ENCODE assay signal across 8 mouse cellular contexts in the genomic region with DNA sequence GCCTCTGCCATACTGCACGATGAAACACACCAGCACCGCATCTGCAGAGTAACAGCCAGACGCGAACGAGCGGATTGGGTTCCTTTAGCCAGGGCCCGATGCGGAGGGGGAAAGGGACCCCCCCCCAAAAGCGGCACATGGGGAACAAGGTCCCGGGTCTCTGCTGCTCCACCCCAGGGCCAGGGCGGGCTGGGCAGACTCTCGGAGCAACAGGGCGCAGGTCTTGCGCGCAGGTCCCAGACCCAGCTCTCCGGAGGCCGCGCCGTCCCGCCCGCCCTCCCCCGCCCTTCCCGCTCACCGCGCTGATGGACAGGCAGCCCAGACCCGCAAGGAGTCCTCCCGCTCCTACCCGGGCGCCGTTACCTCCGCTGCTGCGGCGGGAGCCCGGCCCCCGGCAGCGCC. TPM values are rescaled to one million over a fixed set of nuclear protein-coding genes. Genes with fewer than 3 reads are reported as not detected.
DNase-seq lines count a peak whose midpoint lies in the region; ATAC-seq and TF ChIP-seq lines count a peak whose summit lies in the region.

No protein-coding gene starts in this region.

- H3K27me3 ChIP-seq in heart, embryonic 16.5 days (ENCODE audit: control insufficient read depth, insufficient read depth, low read length) = no peaks in the 10 kb centered on the region
- H3K27me3 ChIP-seq in CH12.LX (replicated peaks) = no peaks in the 10 kb centered on the region
- H3K27me3 ChIP-seq in embryonic facial prominence, embryonic 11.5 days (ENCODE audit: control insufficient read depth, insufficient read depth, low read length) = no peaks in the 10 kb centered on the region
- H3K27me3 ChIP-seq in intestine, embryonic 15.5 days (replicated peaks) = no peaks in the 10 kb centered on the region

- in situ Hi-C loops in CH12.LX (cut with MboI; ENCODE audit: low pct_ligation_motif_present, low pct_unique_long_range_greater_than_20kb, low sequenced_read_pairs) = no loop called here

- DNase-seq in heart, adult 8-10 months (ENCODE audit: low spot score) = no peak
- no peak for DNase-seq in CH12.LX (ENCODE audit: extremely low read depth)
- DNase-seq in embryonic facial prominence, embryonic 11.5 days (ENCODE audit: low spot score) = peak; percentile 47
- peak; percentile 48 for DNase-seq in naive thymus-derived CD4-positive, alpha-beta T cell, adult 2 months (ENCODE audit: low read depth)
- no peak for DNase-seq in adrenal gland, postnatal 10 days
- no peak for DNase-seq in urinary bladder, postnatal 36 days (ENCODE audit: low spot score in 2 of 2)

- peaks cover 15% of the 10 kb centered on the region for H3K4me1 ChIP-seq in heart, embryonic 16.5 days (ENCODE audit: control insufficient read depth, insufficient read depth, low read length)
- H3K4me1 ChIP-seq in CH12.LX (ENCODE audit: control insufficient read depth in 1 of 2, insufficient read depth in 2 of 2) = peaks cover 11 to 70% of the 10 kb centered on the region in 2 experiments
- H3K4me1 ChIP-seq in embryonic facial prominence, embryonic 11.5 days (ENCODE audit: control insufficient read depth, insufficient read depth, low read length) = no peaks in the 10 kb centered on the region
- peaks cover 6% of the 10 kb centered on the region for H3K4me1 ChIP-seq in intestine, embryonic 15.5 days (replicated peaks)

- peak; percentile 47 for ATAC-seq in heart, embryonic 16.5 days (replicated peaks; ENCODE audit: extremely low read depth, insufficient read depth, low FRiP score)
- peak; percentile 89 for ATAC-seq in embryonic facial prominence, embryonic 11.5 days (replicated peaks; ENCODE audit: insufficient number of reproducible peaks, low FRiP score, low TSS enrichment, low read depth)
- peak; percentile 85 for ATAC-seq in intestine, embryonic 15.5 days

- no peaks in the 10 kb centered on the region for H3K9me3 ChIP-seq in heart, embryonic 16.5 days (replicated peaks; ENCODE audit: control insufficient read depth, low read length)
- no peaks in the 10 kb centered on the region for H3K9me3 ChIP-seq in CH12.LX (replicated peaks; ENCODE audit: low read length)
- H3K9me3 ChIP-seq in embryonic facial prominence, embryonic 11.5 days (replicated peaks; ENCODE audit: control insufficient read depth, low read length) = no peaks in the 10 kb centered on the region
- no peaks in the 10 kb centered on the region for H3K9me3 ChIP-seq in intestine, embryonic 15.5 days

- H3K4me2 ChIP-seq in heart, embryonic 16.5 days (ENCODE audit: low read depth, low read length) = peak overlapping the region; percentile 96
- H3K4me2 ChIP-seq in CH12.LX (ENCODE audit: insufficient read depth, low read depth, poor library complexity, severe bottlenecking) = peak overlapping the region; percentile 94
- H3K4me2 ChIP-seq in embryonic facial prominence, embryonic 11.5 days (ENCODE audit: low read depth, low read length) = peak overlapping the region; percentile 62
- peak overlapping the region; percentile 87 for H3K4me2 ChIP-seq in intestine, embryonic 15.5 days (replicated peaks)

- TF ChIP-seq CTCF in CH12.LX (conservative IDR thresholded peaks at IDR 0.05 in 1 of 2, IDR thresholded peaks at IDR 0.05 in 1 of 2; ENCODE audit: low read depth in 2 of 2, low read length in 2 of 2) = no peak

- TF ChIP-seq EP300 in CH12.LX (IDR thresholded peaks at IDR 0.05; ENCODE audit: low read length) = no peak

- no peak for TF ChIP-seq POLR2A in CH12.LX (IDR thresholded peaks at IDR 0.05; ENCODE audit: low read depth, low read length)

- H3K4me3 ChIP-seq in heart, embryonic 16.5 days (ENCODE audit: low read length) = peak overlapping the region; percentile 94
- H3K4me3 ChIP-seq in CH12.LX (replicated peaks in 1 of 3; ENCODE audit: low read depth in 2 of 3, low read length in 2 of 3, poor library complexity in 1 of 3) = peak overlapping the region; percentile 65 to 96 (median 81)
- H3K4me3 ChIP-seq in embryonic facial prominence, embryonic 11.5 days (ENCODE audit: low read depth, low read length) = peak overlapping the region; percentile 68
- H3K4me3 ChIP-seq in intestine, embryonic 15.5 days (replicated peaks) = peak overlapping the region; percentile 92

- no peak overlapping the region for H3K27ac ChIP-seq in heart, embryonic 16.5 days (ENCODE audit: low read length)
- peak overlapping the region; percentile 30; the same call in 1 of the 2 replicates for H3K27ac ChIP-seq in CH12.LX (ENCODE audit: insufficient read depth, low read depth)
- peak overlapping the region; percentile 70; the same call in 1 of the 2 replicates for H3K27ac ChIP-seq in embryonic facial prominence, embryonic 11.5 days (replicated peaks; ENCODE audit: low read depth, low read length)
- H3K27ac ChIP-seq in intestine, embryonic 15.5 days = peak overlapping the region; percentile 88; the same call in 1 of the 2 replicates

- TF ChIP-seq RAD21 in CH12.LX (IDR thresholded peaks at IDR 0.05; ENCODE audit: low read depth, low read length) = no peak

- dilution Hi-C loops in CH12.LX (cut with MboI; ENCODE audit: extremely low pct_ligation_motif_present, extremely low pct_unique_long_range_greater_than_20kb, low sequenced_read_pairs) = no loop called here

- no peaks in the 10 kb centered on the region for H3K36me3 ChIP-seq in heart, embryonic 16.5 days (ENCODE audit: control insufficient read depth, insufficient read depth)
- peaks cover 4 to 19% of the 10 kb centered on the region in 2 experiments for H3K36me3 ChIP-seq in CH12.LX (replicated peaks in 1 of 2; ENCODE audit: control insufficient read depth in 1 of 2, insufficient read depth in 1 of 2, low read length in 1 of 2)
- H3K36me3 ChIP-seq in embryonic facial prominence, embryonic 11.5 days (replicated peaks; ENCODE audit: control insufficient read depth, insufficient read depth, low read depth, low read length) = no peaks in the 10 kb centered on the region
- H3K36me3 ChIP-seq in intestine, embryonic 15.5 days = no peaks in the 10 kb centered on the region

- under 1% methylated on average over 33 of the region's 36 CpGs for WGBS in heart, embryonic 16.5 days
- WGBS in embryonic facial prominence, embryonic 11.5 days = under 1% methylated on average over 27 of the region's 36 CpGs
- WGBS in intestine, embryonic 15.5 days = under 1% methylated on average over 34 of the region's 36 CpGs

- H3K79me2 ChIP-seq in CH12.LX (replicated peaks; ENCODE audit: control insufficient read depth, extremely low read depth, insufficient read depth, poor library complexity, severe bottlenecking) = peaks cover 23% of the 10 kb centered on the region

- peak overlapping the region; percentile 81 for H3K9ac ChIP-seq in heart, embryonic 16.5 days (ENCODE audit: low read length)
- H3K9ac ChIP-seq in CH12.LX (ENCODE audit: insufficient read depth, low read depth) = peak overlapping the region; percentile 99
- peak overlapping the region; percentile 55 for H3K9ac ChIP-seq in embryonic facial prominence, embryonic 11.5 days (replicated peaks; ENCODE audit: low read length)
- H3K9ac ChIP-seq in intestine, embryonic 15.5 days = peak overlapping the region; percentile 68

TF ChIP-seq in CH12.LX, 34 proteins besides CTCF, POLR2A, EP300 and RAD21 (continues in another document):
- TF ChIP-seq TCF12 (IDR thresholded peaks at IDR 0.05; ENCODE audit: low read depth, low read length) (no peak), NRF1 (IDR thresholded peaks at IDR 0.05; ENCODE audit: low read depth, low read length) (no peak), ZKSCAN1 (IDR thresholded peaks at IDR 0.05; ENCODE audit: borderline replicate concordance, low read depth, low read length) (no peak), JUN (IDR thresholded peaks at IDR 0.05; ENCODE audit: insufficient read depth, low read depth, low read length) (no peak), MAX (IDR thresholded peaks at IDR 0.05; ENCODE audit: low read length) (no peak; the same call in 1 of the 2 replicates), GABPA (IDR thresholded peaks at IDR 0.05; ENCODE audit: insufficient replicate concordance, low read depth, low read length) (no peak), ZNF384 (IDR thresholded peaks at IDR 0.05; ENCODE audit: low read depth, low read length) (no peak), PAX5 (IDR thresholded peaks at IDR 0.05; ENCODE audit: low read length) (no peak), NELFE (IDR thresholded peaks at IDR 0.05; ENCODE audit: low read depth, low read length) (no peak), E2F4 (IDR thresholded peaks at IDR 0.05; ENCODE audit: insufficient replicate concordance, low read depth, low read length) (no peak), CHD1 (IDR thresholded peaks at IDR 0.05; ENCODE audit: low read depth, low read length) (no peak), SMC3 (IDR thresholded peaks at IDR 0.05; ENCODE audit: low read depth, low read length) (no peak)

RNA-seq across cellular contexts. Expression of gene Dyrk3, which starts 0.4 kb away (rescaled TPM):
- polyA plus RNA-seq in heart, embryonic 16.5 days (2015; fragmentation: Nextera tagmentation; extraction: Ambion mirVana) = 1.8 and 2.1 TPM in 2 replicates
- total RNA-seq in heart, adult 8-10 months (2022) = under 1 TPM; 0.25 to 0.71 (median 0.53) TPM
- total RNA-seq in CH12.LX (2012; rRNA removed) (6.4 and 6.7 TPM in 2 replicates), CH12.LX (2014; rRNA removed) (9.8 and 10.1 TPM in 2 replicates)
- 8.2 and 8.3 TPM in 2 replicates for polyA plus RNA-seq in CH12.LX (2012; ENCODE audit: insufficient read length, low read depth)
- polyA plus RNA-seq in embryonic facial prominence, embryonic 11.5 days (2014; fragmentation: Nextera tagmentation; extraction: Ambion mirVana) = 6.5 and 7.3 TPM in 2 replicates
- 3.5 and 4.1 TPM in 2 replicates for polyA plus RNA-seq in intestine, embryonic 15.5 days (2015; fragmentation: Nextera tagmentation; extraction: Ambion mirVana)
- 1 to 10 TPM; 3.6 to 5.8 TPM for total RNA-seq in adrenal gland, postnatal 10 days (2021)

RNA-seq across cellular contexts. Expression of gene Eif2d, which starts 15.3 kb away (rescaled TPM):
- 48.1 and 50.1 TPM in 2 replicates for polyA plus RNA-seq in heart, embryonic 16.5 days (2015; fragmentation: Nextera tagmentation; extraction: Ambion mirVana)
- 10 to 100 TPM; 34.1 to 41.0 (median 37.0) TPM for total RNA-seq in heart, adult 8-10 months (2022)
- 48.8 and 53.0 TPM in 2 replicates for total RNA-seq in CH12.LX (2012; rRNA removed)
- total RNA-seq in CH12.LX (2014; rRNA removed) = 41.0 and 46.9 TPM in 2 replicates
- polyA plus RNA-seq in CH12.LX (2012; ENCODE audit: insufficient read length, low read depth) = 57.2 and 64.3 TPM in 2 replicates
- polyA plus RNA-seq in embryonic facial prominence, embryonic 11.5 days (2014; fragmentation: Nextera tagmentation; extraction: Ambion mirVana) = 63.6 and 66.9 TPM in 2 replicates
- polyA plus RNA-seq in intestine, embryonic 15.5 days (2015; fragmentation: Nextera tagmentation; extraction: Ambion mirVana) = 53.0 and 55.1 TPM in 2 replicates
- 10 to 100 TPM; 40.3 to 50.5 TPM for total RNA-seq in adrenal gland, postnatal 10 days (2021)

RNA-seq across cellular contexts. Expression of gene Mapkapk2, which starts 40.1 kb away (rescaled TPM):
- polyA plus RNA-seq in heart, embryonic 16.5 days (2015; fragmentation: Nextera tagmentation; extraction: Ambion mirVana) = 61.4 and 66.8 TPM in 2 replicates
- 100 to 1,000 TPM; 303 to 326 (median 315) TPM for total RNA-seq in heart, adult 8-10 months (2022)
- total RNA-seq in CH12.LX (2012; rRNA removed) (54.2 and 55.0 TPM in 2 replicates), CH12.LX (2014; rRNA removed) (58.6 and 62.9 TPM in 2 replicates)
- polyA plus RNA-seq in CH12.LX (2012; ENCODE audit: insufficient read length, low read depth) = 63.5 and 68.6 TPM in 2 replicates
- polyA plus RNA-seq in embryonic facial prominence, embryonic 11.5 days (2014; fragmentation: Nextera tagmentation; extraction: Ambion mirVana) = 44.7 and 45.7 TPM in 2 replicates
- polyA plus RNA-seq in intestine, embryonic 15.5 days (2015; fragmentation: Nextera tagmentation; extraction: Ambion mirVana) = 42.6 and 44.5 TPM in 2 replicates
- 100 to 1,000 TPM; 159 to 169 TPM for total RNA-seq in adrenal gland, postnatal 10 days (2021)

Comparison
In these comparisons a context has a peak if more than half of its experiments do, and no peak if none do; other contexts are left out.
1. DNase-seq: peak in embryonic facial prominence, embryonic 11.5 days (single experiment) and naive thymus-derived CD4-positive, alpha-beta T cell, adult 2 months (single experiment); none in heart, adult 8-10 months (single experiment), CH12.LX (single experiment), adrenal gland, postnatal 10 days (single experiment) and urinary bladder, postnatal 36 days (0 of 2).
2. Peak in every context shown above with its lines, with median percentiles within 50 percentile points of each other: ATAC-seq, H3K4me2 ChIP-seq, H3K4me3 ChIP-seq and H3K9ac ChIP-seq.